Mouse (Mus musculus) forelimb bud, embryonic 11.5 days (tissue): ENCODE results near the gene Sulf2.

Experiments
- DNase-seq: peaks from one replicate; pipeline ENCODE4 v3.0.0-alpha.2; 2012; ENCODE audit warnings: low read depth, low spot score

Gene Sulf2

DNA sequence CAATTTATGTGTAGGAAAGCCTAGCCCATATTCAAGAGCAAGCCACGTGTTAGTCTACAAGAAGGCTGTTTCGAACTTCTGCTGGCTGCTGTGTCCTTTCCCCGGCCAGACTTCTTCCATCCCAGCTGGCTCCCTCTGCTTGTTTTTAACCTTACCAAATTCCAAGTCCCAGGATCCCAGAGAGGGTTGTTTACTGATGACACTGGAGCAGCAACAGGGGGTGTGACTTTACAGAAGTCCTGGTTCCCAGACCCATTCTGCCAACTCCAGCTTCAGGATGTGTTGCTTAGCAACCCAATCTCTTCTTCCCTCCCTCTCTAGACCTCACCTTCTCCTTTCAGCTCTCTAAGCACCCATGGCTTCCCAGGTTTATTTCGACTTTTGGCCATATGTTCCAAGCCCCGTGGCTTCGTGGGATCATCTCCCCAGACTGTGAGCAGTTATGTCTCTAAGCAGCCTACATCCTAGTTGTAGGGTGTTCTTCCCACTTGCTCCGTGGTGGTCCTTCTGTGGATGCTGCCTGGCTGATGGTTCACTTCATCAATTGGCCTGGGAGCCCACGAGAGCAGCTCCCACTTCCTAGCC, 20.2 kb upstream of the Sulf2 start:
- no peak for DNase-seq

DNA sequence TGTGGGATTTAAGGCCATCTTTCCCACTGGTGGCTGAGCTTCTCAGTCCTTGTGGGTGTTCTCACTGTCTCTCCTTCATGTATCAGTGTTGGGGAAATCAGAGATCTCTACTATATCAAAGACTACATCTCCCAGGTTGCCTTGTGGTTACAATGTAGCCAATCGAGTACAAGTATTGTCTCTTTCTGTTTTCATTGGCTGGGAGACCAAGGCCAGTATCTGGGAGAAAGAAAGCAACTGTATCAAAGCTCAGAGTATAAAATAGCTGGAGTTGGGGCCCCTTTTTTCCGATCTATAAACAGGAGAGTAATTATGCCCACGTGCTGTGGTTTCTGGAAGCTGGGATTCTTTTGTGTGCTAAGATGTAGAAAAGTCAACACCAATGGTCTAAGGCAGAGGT, 19.7 kb upstream of the Sulf2 start:
- DNase-seq, result no peak

DNA sequence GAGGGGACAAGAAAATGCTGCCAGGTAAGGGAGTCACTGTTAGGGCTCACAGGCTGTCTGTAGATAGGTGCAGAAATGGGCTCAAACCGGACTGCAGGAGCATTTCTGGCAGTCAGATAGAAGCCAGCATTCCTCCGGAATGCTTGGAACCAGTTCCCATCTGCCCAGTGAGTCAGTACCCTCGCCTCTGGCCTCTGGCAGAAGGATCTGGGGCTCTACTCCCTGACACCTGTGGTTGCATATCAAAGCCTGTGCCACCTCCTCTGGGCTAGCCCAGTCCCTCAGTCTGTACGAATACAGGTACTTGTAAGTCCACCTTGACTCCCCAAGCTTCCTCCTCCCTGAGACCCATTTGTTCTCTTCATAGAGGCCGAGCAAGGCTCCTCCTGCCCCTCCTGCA, 17.7 kb upstream of the Sulf2 start:
- DNase-seq, result no peak

DNA sequence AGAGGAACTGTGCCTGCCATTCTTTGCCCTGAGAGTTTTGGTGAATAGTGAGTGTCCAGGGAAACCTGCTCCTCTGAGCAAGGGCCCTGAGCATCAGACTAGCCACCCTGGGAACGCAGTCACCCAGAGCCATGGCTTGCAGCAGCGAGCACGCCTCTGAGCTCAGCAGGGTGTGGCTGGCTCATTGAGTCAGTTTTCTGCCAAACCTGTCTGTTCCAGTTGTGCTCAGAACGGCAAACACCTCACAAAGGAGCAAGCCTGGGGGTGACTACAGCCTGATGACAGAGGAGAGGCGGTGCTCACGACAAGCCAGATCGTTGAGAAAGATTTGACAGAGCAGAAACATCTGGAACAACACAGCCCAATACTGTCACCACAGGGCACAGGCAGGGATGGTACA, 14.7 kb upstream of the Sulf2 start:
- no peak for DNase-seq

DNA sequence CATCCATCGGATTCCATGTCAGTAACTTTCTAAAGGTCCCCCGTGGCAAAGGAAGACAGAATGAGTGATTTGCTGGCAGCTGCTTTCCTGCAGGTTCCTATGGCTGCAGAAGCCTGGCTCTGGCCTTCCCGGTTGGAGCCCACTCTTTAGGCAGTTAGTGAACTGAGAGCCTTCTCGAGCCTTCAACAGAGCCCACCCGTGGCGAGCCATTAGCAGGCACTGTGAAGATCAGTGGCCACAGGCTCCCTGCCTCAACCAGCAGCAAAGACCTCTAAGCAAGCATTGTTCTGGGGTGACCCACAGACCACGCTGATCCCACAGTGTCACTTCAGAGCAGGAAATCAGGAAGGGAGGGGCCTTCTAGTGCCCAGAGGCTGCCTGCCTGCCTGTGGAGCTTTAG, 13.4 kb upstream of the Sulf2 start:
- DNase-seq, result no peak

DNA sequence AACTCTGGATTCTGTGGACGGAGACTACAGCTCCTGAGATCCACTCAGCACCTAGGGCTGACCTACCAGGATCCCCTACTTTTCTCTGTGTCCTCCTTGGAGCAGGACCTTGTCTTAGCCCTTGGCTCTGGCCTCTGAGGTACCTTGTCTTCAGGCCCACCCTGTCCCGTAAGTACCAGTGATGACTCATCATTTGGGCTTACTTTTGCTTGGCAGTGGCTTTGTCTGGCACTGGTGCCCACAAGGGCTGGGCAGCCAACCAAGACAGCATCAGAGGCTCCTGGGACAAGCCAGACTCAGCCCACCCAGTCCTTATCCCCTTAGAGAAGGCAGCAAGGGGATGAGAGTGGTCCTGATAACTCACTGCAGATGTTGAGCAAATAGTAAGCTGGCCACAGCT, 11.9 kb upstream of the Sulf2 start:
- DNase-seq, result no peak

DNA sequence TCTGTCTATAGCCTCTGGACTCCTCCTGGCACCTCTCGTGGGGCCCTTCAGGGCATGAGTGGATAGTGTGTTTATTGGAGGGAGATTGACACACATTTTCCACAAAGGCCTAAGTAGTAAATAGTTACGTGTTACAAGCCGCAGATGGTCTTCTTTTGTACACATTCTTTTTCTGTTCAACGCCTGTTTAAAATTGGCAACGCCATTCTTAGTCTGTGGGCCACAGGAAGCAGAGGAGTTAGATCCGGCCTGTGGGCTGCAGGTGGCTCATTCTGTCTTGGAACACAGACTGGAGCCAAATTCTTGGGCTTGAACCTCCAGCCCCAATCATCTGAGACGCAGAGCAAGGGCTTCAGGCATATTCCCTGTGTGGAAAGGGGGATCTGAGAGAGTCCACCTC, 9.9 kb upstream of the Sulf2 start:
- DNase-seq, result no peak

DNA sequence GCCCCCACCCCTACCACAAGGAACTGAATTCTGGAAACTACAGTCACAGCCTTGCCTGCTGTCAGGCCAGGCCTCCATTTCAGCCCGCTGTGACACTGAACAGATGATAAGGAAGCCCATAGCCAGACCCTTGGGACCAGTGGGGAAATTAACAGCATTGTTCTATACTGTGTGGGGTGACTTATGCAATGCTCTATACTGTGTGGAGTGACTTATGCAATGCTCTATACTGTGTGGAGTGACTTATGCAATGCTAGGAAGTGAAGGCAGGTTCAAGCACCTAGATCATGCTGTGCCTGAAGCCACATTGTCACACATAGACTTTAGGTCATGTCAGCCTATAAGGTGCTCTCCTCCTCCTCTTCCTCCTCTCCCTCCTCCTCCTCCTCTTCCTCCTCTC, 9.1 kb upstream of the Sulf2 start:
- no peak for DNase-seq

DNA sequence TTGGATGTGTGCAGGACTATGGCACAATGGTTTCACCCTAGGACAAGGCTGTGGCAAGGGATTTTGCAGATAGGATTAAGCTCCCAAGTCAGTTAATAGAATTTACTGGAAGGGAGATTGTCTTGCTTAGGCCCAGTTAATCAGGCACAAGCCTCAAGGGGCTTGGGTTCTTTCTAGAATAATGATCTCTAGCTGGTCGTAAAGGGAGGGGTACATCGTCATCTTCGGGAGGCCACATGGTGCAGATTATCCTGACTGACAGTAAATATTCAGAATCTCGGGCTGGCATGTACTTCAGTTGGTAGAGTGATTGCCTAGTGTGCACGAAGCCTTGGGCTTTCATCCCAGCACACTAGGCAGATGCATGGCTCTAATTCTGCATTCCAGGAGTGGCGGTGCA, 8.5 kb upstream of the Sulf2 start:
- DNase-seq, result no peak

DNA sequence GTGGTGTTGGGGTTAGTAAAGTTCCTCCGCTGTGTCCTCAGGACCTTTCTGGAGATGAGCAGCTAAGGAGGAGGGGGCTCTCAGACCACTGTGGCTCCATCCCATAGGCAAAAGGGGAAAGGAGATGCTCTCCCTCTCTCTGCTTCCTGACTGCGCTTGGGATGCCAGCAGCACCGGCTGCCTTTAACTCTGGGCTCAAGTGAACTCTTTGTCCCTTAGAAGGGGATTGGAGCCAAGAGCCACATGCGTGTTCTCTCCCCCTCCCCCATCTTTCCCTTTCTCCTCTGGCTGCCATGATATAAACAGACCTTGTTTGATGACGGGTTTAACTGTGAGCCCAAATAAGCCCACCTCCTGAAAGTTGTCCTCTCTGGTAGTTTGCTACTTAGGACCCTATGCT, 7.8 kb upstream of the Sulf2 start:
- DNase-seq, result no peak

DNA sequence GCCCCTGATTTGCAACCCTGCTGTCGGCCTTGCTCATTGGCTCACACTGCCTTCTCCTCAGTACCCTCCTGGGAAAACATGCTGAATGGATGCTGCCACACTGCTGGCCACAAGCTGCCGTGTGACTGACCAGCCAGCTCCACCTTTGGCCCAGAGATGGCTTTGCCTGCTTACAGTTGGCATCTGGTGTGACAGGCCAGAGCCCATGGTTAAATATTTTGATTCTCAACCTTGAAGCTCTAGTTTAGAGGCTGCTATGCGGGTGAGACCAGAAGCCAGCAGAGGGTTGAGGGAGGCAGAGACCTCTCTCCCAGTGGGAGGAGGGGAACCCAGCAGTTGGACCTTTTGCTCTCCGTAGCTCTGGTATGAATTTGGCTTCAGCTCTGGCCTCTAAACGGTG, 6.7 kb upstream of the Sulf2 start:
- DNase-seq, result no peak

DNA sequence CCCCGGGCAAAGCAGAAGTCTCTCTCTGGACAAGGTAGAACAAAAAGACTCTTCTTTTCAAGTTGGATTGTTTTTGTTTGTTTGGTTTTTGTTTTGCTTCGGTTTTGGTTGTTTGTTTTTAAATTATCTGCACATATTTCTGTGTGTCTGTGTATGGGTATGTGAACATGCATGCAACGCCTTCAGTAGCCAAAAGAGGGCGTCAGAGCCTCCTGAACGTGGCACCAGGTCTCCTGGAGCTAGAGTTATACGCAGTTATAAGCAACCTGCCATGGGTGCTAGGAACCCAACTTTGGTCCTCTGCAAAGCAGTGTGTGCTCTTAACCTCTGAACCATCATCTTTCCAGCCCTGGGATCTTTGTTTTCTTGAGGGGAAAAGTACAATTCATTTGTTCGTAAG, 3.8 kb upstream of the Sulf2 start:
- no peak for DNase-seq

DNA sequence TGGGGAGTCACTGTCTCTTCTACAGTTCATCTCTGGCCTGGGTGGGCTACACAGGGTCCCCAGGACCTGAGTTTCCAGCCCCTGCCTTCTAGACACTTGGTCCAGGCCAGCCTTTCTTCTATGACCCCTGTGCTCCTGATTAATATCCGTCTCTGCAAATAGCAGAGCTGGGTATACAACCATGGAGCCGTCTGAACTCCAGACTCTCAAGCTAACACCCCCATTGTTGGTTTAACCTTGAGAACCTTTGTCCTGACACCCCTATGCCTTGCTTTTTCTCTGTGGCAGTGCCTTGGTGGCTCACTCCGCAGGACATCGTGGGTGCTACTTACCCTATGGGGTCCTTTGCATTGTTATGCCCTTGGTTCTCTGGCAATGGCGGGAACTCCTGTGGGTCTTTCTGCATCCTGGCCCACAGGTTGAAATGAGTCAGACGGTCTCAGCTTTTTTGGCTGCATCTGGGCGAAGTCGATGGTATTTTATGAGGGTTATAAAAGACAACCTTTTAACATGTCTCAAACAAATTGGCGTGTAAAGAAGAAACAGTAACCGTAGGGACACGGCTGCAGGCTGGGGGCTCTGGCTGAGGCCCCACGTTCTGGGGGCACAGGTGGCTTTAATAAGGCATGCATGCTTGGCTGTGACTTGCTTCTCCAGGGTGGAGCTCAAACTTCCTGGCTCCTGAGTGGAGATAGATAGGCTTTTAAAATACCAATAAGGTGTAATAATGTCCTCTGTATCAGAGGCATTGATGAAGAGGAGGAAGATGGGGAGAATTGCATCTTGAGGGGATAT, 2.5 kb upstream of the Sulf2 start:
- peak; percentile 77 for DNase-seq

DNA sequence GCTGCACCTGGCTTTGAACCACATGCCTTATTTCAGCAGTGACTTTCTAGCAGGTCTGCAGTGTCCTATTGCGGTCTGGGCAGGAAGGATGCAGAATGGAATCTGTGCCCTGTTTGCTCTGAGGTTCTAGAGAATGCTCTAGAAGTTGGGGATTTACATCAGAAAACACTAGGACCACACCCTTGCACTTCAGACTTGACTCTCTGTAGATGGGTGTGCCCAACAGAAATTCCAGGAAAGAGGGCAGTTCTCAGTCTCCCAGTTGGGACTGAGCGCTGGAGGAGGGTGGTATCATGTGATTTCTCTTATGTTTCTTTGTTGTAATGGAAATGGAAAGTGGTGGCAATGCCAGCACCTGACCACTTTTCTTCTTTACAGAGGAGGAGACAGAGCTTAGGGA, 1.7 kb upstream of the Sulf2 start:
- no peak for DNase-seq

DNA sequence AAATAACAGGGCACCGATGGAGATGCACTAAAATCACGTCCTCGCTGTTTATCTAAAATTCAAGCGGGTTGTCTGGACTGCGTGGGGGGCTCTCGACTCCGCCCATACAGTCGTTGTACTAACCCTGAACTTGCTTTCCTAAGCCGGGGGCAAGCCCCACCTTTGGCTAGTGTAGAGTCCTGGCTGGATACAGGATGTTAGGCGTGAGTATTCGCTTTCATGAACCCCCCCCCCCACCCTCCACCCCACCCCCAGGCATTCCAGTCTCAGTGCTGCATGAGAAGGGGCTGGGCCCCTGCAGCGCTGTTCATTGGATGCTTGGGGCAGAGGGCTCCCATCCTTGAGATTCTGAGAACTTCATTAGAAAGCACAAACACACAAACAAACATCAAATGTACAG, 659 bp upstream of the Sulf2 start:
- no peak for DNase-seq

DNA sequence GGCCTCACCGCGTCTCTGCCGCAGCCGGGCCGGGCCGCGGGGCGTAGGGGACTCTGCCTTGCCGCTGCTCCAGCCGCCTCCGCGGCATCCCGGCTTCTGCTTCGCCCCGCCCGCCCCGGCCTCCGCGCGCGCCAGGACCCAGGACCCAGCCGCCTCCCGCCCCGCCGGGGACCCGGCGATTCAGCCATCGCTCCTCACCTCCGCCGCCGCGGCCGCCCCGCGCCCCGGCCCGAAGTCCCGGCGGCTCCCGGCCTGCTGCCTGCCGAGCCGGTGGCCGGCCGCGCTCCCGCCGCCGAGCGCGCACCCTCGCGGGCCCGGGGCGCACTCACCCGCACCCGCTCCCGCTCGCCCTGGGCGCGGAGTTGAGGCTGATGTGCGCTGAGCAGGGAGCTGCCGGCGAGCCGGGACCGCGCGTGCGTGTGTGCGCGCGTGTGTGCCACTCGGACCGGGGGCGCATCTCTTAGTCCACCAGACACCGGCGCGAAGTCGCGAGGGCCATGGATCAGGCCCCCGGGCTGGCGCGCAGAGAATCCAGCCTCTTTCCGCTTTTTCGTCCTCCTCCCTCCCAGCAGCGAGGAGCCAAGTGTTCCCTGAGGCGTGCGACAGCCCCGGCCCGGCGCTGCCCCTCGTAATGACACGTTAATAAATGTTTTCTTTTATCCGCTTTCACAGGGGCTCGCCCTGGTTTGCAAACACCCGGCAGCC, 562 bp downstream of the Sulf2 start:
- DNase-seq, result peak; percentile 67

DNA sequence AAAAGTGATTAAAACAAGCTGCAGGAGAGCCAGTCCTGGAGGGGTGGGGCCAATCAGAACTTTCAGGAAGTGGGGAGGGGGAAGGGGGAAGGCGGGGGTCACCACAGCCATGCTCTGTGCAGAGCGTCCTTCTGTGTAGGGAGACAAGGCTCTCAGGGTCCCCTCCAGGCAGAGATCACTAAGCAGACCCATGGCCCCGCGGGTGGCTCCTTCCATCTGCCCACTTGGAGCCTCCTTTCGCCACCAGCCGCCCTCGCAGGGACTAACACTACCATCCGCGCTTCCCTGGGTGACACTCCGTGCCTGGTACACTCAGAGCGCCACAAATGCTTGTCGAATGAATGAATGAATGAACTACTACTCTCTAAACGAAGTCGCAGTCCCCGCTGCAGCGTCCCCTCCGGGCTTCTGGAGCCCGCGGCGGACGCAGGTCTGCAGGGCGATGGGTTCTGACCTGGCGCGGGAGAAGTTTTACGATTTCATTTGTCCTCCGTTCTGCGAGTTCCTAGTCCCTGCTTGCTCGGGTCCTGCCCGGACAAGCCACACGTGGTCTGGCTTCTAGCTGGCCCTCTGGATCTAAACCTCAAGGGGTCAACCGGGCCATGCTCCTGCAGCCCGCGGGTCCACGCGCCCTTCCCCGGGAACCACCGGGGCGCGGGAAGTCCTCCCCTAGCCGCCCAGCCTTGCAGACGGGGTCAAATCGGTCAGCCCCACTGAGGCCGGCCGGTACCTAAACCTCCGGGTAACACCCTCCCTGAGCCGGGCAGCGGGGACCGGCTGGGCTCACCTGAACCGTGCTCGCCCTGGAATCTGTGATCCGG, 1.4 kb downstream of the Sulf2 start:
- peak; percentile 40 for DNase-seq

DNA sequence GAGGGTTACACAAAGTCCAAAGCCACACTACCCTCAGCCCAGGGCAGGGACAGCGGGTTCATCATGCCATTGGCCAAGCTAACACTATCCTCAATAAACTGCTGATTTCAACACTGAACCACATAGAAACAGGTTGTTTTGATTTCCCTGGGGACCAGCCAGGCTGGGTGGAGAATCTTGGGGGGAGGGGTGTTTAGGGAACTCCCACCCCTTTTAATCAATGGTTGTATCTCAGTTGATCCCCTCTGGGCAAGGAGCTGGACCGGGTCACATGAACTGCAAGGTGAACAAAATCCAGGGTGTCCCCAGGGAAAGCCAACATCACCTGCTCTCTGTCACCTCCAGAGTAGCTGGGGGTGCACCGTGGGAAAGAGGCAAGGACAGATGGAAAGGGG, 2.1 kb downstream of the Sulf2 start:
- peak; percentile 40 for DNase-seq

DNA sequence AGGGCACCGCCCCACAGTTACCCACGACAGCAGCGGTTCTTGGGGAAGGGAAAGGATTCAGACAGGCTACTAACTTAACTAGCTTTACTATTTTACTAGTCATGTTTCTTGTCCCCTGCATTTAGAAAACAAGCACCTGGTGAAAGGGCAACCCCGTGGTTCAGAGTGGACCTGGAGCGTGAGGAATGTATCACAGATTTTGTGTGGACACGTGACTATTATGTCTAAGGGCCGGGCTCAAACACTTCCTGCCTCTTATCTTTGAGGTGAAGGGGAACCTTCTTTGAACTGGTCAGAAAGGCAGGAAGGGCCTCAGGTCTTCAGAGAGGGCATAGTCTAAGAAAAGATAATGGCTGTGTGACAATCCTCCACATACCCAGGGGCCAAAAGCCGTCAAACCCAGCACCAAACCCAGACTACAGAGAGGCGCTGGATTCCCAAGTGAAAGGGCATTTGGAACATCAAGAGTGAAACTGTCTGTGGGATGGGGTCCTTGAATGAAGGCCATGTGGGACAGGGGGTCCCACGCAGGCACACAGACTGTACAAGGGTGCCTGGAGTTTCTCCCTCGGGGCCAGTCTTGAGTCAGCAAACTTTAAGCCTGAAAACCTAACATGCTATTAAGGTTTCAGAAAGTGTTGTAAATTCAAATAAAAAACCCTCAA, 2.6 kb downstream of the Sulf2 start:
- DNase-seq, result no peak

DNA sequence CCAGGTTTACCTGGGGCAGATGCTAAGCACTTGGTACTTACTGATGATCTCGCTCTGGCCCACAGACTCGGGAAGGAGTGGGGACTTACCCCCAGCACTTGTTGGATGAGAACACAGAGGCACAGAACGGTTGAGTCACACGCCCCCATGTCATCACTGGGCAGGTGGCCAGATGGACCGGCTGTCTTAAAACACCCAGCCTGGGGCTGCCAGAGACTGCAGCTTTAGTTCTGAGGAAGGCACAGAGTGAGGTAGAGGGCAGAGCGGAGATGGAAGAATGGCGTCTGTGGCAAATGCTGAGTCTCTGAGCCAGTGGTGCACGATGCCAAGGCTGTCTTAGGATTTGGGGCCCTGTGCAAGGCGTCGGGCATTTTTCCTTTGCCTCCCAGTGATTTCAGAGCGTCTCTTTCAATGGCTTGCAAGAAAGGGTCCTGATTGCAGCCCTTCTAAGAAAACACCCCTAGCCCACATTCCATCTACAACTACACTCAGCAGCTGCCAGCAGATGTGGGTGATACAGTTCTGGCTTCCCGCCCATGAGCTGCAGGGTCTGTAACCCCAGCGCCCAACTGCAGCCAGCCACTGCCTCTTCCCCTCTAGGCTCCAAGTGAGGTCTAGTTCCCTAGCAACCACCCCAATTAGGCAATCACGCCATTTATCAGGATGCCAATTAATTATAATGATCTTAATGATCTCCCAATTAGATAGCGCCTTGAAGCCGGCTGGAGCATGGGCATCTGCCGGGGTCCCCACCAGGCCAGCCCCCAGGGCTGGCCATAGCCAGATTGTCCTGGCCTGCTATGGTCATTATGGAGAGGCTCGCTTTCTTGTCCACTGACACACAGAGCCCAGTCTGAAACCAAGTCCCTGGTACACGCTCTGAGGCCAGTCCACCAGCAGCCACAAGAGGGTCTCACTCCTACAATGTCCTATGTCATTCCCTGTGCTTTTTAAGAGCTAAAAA, 3.7 kb downstream of the Sulf2 start:
- DNase-seq, result peak; percentile 42

DNA sequence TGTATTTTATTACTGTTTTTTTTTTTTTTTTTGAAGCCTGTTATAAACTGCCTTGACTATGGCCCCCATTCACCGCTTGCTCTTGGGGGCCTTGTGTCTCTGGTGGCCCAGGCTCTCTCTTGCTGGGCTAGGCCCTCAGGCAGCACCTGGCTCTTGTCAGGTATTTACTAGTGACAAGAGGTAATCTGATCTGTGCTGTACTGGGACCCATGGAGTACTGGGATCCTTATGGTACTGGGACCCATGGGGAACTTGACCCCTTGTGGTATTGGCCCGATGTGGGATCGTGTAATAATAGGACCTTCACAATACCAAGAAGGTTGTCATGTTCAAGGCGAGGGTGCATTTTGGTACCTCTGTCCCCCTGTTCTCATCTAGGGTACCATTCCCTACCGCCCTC, 4.9 kb downstream of the Sulf2 start:
- DNase-seq, result no peak
